Mouse (Mus musculus) heart, adult 2 months (tissue): ENCODE data around the gene Ccl6. TPM values are rescaled to one million over a fixed set of nuclear protein-coding genes. Genes with fewer than 3 reads are reported as not detected.

Experiments used
- DNase-seq, 2 experiments: peaks; one replicate each; pipeline ENCODE4 v3.0.0; 2021
- H3K27ac ChIP-seq: fragments of 200-600 bp; 2 replicates; pipeline ENCODE4 v1.8.1; 2022
- H3K27me3 ChIP-seq: fragments of 200-500 bp; 2 replicates; pipeline ENCODE4 v1.6.1; 2012; ENCODE audit warnings: mild to moderate bottlenecking, low read length, inconsistent platforms, mixed read lengths; ENCODE audit not compliant: control insufficient read depth, insufficient read depth
- H3K36me3 ChIP-seq: fragments of 200-500 bp; 2 replicates; pipeline ENCODE4 v1.6.1; 2012; ENCODE audit warnings: low read length, inconsistent platforms; ENCODE audit not compliant: control insufficient read depth, insufficient read depth
- H3K4me1 ChIP-seq: fragments of 200-500 bp; 2 replicates; pipeline ENCODE4 v1.6.1; 2011; ENCODE audit warnings: low read length; ENCODE audit not compliant: control insufficient read depth, insufficient read depth
- H3K4me3 ChIP-seq: fragments of 200-600 bp; 2 replicates; pipeline ENCODE4 v1.8.1; 2022
- H3K79me2 ChIP-seq: fragments of 200-500 bp; replicated peaks from 2 replicates; pipeline ENCODE4 v1.6.1; 2012; ENCODE audit warnings: mild to moderate bottlenecking, inconsistent platforms, low read length, moderate library complexity, mixed read lengths; ENCODE audit not compliant: control insufficient read depth, insufficient read depth
- H3K9ac ChIP-seq: fragments of 200-500 bp; 2 replicates; pipeline ENCODE4 v1.6.1; 2012; ENCODE audit warnings: low read depth, mild to moderate bottlenecking, control low read depth, inconsistent platforms, low read length, mixed read lengths
- CTCF ChIP-seq: fragments of 200-600 bp; IDR thresholded peaks from 2 replicates; pipeline ENCODE4 v1.8.1; 2022; ENCODE audit warnings: antibody characterized with exemption, mild to moderate bottlenecking, moderate library complexity
- EP300 ChIP-seq: fragments of 200-500 bp; IDR thresholded peaks from 2 replicates; pipeline ENCODE4 v1.6.1; 2011; ENCODE audit warnings: low read depth, low read length, control low read depth; ENCODE audit not compliant: insufficient read depth
- POLR2A ChIP-seq: fragments of 200-500 bp; IDR thresholded peaks from 2 replicates; pipeline ENCODE4 v1.6.1; 2011; ENCODE audit warnings: mild to moderate bottlenecking, low read depth, low read length, control low read depth; ENCODE audit not compliant: insufficient read depth
- WGBS: fragments of 180-500 bp; shearing (Covaris S2); methylation state at CpG from one replicate; pipeline ENCODE4 v1.1.7; 2018; 5-methylcytosine and 5-hydroxymethylcytosine counted together
- intact Hi-C: fragments of 180-260 bp; cut with DNase I; formaldehyde crosslinking; loops from one replicate; pipeline ENCODE4 v1.15.1; 2025
- polyA plus RNA-seq: library from polyadenylated mRNA; depleted of rRNA; stranded (reverse); fragments of >200 nt; gene quantifications from 2 replicates; pipeline ENCODE4 v1.2.3, GENCODE M21; 2012
- total RNA-seq, 2 experiments: library from RNA; stranded (reverse); gene quantifications; 2 replicates each; pipeline ENCODE4 v1.2.3; 2021

The Ccl6 gene
- total and polyA plus RNA-seq, 3 experiments: 13.0 to 25.4 (median 21.5) TPM

DNA sequence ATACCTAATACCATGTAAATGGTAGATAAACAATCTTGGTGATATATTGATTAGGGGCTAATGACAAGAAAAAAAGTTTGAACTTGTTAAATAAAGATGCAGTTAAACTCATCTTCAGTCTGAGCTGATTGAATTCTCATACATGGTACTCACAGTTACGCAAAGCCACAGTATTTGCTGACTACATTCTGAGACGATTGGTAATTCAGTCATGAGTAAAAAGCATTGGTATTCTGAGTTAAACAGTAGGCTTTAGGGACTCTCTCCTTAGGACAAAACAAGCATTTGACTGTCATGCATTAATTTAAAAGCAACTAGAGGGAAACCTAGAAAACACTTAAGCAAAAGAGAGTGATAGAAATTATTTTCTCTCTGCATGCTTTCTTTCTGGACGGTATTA, 30.7 kb upstream of the Ccl6 start:
- no peak for DNase-seq
- H3K79me2 ChIP-seq: no peaks in the 10 kb centered on the region
- H3K4me1 ChIP-seq: no peaks in the 10 kb centered on the region
- WGBS: 90% methylated on average over 3 of the region's 3 CpGs
- TF ChIP-seq POLR2A: no peak
- no peak for TF ChIP-seq CTCF
- no peak for TF ChIP-seq EP300
- no peaks in the 10 kb centered on the region for H3K36me3 ChIP-seq
- no peak overlapping the region for H3K9ac ChIP-seq
- no peak overlapping the region for H3K4me3 ChIP-seq
- no peak overlapping the region for H3K27ac ChIP-seq
- intact Hi-C loops: no loop called here
- no peaks in the 10 kb centered on the region for H3K27me3 ChIP-seq

DNA sequence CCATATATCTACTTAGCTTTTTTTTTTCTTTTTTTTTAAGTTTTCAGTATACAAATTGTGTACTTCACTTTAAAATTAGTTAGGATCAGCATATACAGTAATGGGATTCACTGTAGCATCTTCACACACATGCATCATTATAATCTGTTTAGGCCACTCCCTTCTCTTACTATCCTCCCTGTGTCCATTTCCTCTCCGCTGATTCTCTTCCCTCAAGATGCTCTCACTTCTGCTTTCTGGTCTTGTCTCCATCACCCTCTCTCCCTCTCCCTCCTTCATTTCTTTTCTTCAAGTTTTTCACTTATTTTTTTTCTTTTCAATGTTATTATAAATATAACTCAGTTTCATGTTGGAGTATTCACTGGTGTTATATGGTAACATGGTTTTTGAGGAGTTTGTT, 26.1 kb upstream of the Ccl6 start:
- Histone ChIP-seq H3K27ac (no peak overlapping the region), H3K4me1 (peaks cover 3% of the 10 kb centered on the region), H3K27me3 (no peaks in the 10 kb centered on the region), H3K79me2 (no peaks in the 10 kb centered on the region), H3K4me3 (no peak overlapping the region), H3K36me3 (no peaks in the 10 kb centered on the region), H3K9ac (no peak overlapping the region)
- DNase-seq: no peak
- TF ChIP-seq POLR2A: no peak
- TF ChIP-seq EP300: no peak
- no peak for TF ChIP-seq CTCF
- intact Hi-C loops: no loop called here
- WGBS: 90% methylated on average over 1 of the region's 1 CpGs

DNA sequence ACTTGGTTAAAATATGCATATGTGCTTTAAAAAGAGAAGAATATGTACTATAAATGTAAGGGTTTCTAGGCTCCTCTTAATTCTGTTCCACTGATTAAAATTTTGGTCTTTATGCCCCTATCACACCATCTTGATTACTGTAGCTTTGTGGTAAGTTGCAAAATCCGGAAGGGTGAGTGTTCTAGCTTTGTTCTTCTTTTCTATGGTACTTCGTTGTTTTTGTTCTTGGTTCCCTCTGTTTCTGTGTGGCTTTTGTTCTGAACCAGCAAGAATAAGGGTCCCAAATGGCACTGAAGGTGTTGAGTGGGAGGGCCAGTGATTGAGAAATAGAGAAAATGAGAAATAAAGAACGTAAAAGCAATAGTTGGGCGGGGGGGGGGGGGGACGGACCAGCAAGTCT, 25.4 kb upstream of the Ccl6 start:
- Histone ChIP-seq H3K9ac (no peak overlapping the region), H3K27ac (no peak overlapping the region), H3K4me3 (no peak overlapping the region), H3K36me3 (no peaks in the 10 kb centered on the region), H3K79me2 (no peaks in the 10 kb centered on the region), H3K4me1 (peaks cover 3% of the 10 kb centered on the region), H3K27me3 (no peaks in the 10 kb centered on the region)
- 68% methylated on average over 5 of the region's 5 CpGs for WGBS
- DNase-seq: no peak
- intact Hi-C loops: no loop called here
- TF ChIP-seq POLR2A: no peak
- no peak for TF ChIP-seq EP300
- no peak for TF ChIP-seq CTCF

DNA sequence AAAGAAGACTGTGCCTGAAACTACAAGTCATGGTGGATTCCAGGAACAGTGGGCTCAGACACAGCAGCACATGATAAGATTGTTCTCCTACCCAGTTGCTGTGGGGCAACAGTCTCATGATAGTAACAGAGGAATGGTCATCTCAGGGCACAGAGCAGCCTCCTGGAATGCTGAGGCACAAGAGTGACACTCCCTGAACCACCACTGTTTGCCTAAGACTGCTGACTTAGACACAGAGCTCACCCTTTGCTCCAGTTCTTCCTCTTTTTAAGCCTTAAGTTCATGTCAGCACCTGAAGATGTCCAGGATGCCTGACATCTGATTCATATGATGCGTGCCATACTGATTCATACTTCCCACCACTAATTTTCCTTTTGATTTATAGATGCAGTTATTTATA, 23.7 kb upstream of the Ccl6 start:
- WGBS: 73% methylated on average over 1 of the region's 1 CpGs
- Histone ChIP-seq H3K9ac (no peak overlapping the region), H3K4me3 (no peak overlapping the region), H3K36me3 (no peaks in the 10 kb centered on the region), H3K4me1 (peaks cover 3% of the 10 kb centered on the region), H3K27ac (no peak overlapping the region), H3K27me3 (no peaks in the 10 kb centered on the region), H3K79me2 (no peaks in the 10 kb centered on the region)
- DNase-seq: no peak
- TF ChIP-seq CTCF: no peak
- TF ChIP-seq POLR2A: no peak
- TF ChIP-seq EP300: no peak
- intact Hi-C loops: no loop called here

DNA sequence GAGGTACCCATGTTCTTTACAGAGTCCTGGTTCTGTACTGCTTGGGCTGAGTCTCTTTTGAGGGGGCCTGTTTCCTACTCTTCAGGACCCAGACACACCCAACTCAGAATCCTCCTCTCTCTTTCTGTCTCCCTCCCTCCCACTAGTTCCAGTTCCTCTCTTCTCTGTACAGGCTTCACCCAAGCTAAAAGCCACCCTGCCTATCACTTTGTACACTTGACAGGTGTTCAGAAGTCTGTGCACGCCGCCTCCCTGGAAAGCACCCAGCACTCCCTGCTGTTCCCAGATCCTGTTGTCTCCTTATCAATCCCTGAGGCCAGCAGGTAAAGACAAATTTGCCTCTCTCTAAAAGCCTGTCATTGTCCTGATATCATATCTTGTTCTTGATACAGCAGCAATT, 18.0 kb upstream of the Ccl6 start:
- 66% methylated on average over 2 of the region's 2 CpGs for WGBS
- intact Hi-C loops: no loop called here
- H3K4me1 ChIP-seq: no peaks in the 10 kb centered on the region
- no peak for DNase-seq
- no peak for TF ChIP-seq CTCF
- no peak for TF ChIP-seq EP300
- no peak for TF ChIP-seq POLR2A
- no peak overlapping the region for H3K27ac ChIP-seq
- no peak overlapping the region for H3K4me3 ChIP-seq
- no peaks in the 10 kb centered on the region for H3K79me2 ChIP-seq
- no peaks in the 10 kb centered on the region for H3K36me3 ChIP-seq
- H3K27me3 ChIP-seq: no peaks in the 10 kb centered on the region
- no peak overlapping the region for H3K9ac ChIP-seq

DNA sequence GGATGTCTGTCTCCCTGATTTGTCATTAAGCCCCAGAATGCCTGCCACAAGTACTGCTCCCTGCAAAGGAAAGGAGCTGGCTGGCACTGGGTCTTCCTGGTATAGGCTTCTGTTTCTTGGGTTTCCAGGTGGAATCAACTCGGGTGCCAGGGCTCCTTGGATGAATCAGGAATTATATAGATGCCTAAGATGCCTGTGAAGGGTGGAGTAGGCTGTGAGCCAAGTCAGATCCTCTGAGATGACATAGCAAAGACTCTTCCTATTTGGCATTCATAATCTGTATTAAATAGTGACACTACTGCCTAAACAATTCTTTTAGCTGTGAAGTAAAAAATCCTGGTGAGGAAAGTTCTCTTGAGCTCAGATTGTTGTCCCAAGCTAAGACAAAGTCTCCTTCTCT, 13.5 kb upstream of the Ccl6 start:
- H3K9ac ChIP-seq: no peak overlapping the region
- intact Hi-C loops: no loop called here
- DNase-seq: no peak
- H3K79me2 ChIP-seq: no peaks in the 10 kb centered on the region
- no peaks in the 10 kb centered on the region for H3K27me3 ChIP-seq
- no peak overlapping the region for H3K4me3 ChIP-seq
- no peak overlapping the region for H3K27ac ChIP-seq
- 28% methylated on average over 1 of the region's 1 CpGs for WGBS
- H3K36me3 ChIP-seq: no peaks in the 10 kb centered on the region
- TF ChIP-seq CTCF (no peak), EP300 (no peak), POLR2A (no peak)
- H3K4me1 ChIP-seq: no peaks in the 10 kb centered on the region
